In genomic region chr1:49809386-49809785, GRCm38 (mm10) we compare ENCODE assay signal across 18 mouse cellular contexts.
DNase-seq lines count a peak whose midpoint lies in the region; ATAC-seq lines count a peak whose summit lies in the region.
"Had no signal": no experiment of that assay in that cellular context is flagged by ENCODE, and none has a peak within 500 bp of the region (broad histone marks: within the 10 kb centered on the region; RNA-seq: fewer than 3 reads in every experiment).

No protein-coding gene starts in this region.

- H3K27ac ChIP-seq in hindbrain, embryonic 16.5 days (ENCODE audit: low read depth, low read length), result no peak overlapping the region
- H3K27ac ChIP-seq in heart, embryonic 12.5 days (ENCODE audit: poor library complexity, severe bottlenecking), result no peak overlapping the region
- no peak overlapping the region for H3K27ac ChIP-seq in forebrain, embryonic 15.5 days (replicated peaks)
- H3K27ac ChIP-seq: embryonic facial prominence, embryonic 13.5 days; heart, embryonic 13.5 days; hindbrain, embryonic 15.5 days had no signal

- H3K9me3 ChIP-seq in hindbrain, embryonic 16.5 days (ENCODE audit: control insufficient read depth, low read length), result no peaks in the 10 kb centered on the region; the same call in 1 of the 2 replicates
- H3K9me3 ChIP-seq in heart, embryonic 12.5 days (replicated peaks), result no peaks in the 10 kb centered on the region
- no peaks in the 10 kb centered on the region for H3K9me3 ChIP-seq in forebrain, embryonic 15.5 days
- H3K9me3 ChIP-seq: embryonic facial prominence, embryonic 13.5 days; heart, embryonic 13.5 days; hindbrain, embryonic 15.5 days had no signal

- no peaks in the 10 kb centered on the region for H3K36me3 ChIP-seq in hindbrain, embryonic 16.5 days (ENCODE audit: control insufficient read depth, insufficient read depth, low read length)
- H3K36me3 ChIP-seq in heart, embryonic 12.5 days, result no peaks in the 10 kb centered on the region
- H3K36me3 ChIP-seq in forebrain, embryonic 15.5 days, result no peaks in the 10 kb centered on the region
- H3K36me3 ChIP-seq: embryonic facial prominence, embryonic 13.5 days; heart, embryonic 13.5 days; hindbrain, embryonic 15.5 days had no signal

- no peak overlapping the region for H3K4me2 ChIP-seq in hindbrain, embryonic 16.5 days (ENCODE audit: low read length)
- H3K4me2 ChIP-seq in heart, embryonic 12.5 days, result no peak overlapping the region
- no peak overlapping the region for H3K4me2 ChIP-seq in forebrain, embryonic 15.5 days (replicated peaks)
- H3K4me2 ChIP-seq: embryonic facial prominence, embryonic 13.5 days; heart, embryonic 13.5 days; hindbrain, embryonic 15.5 days had no signal

- H3K4me1 ChIP-seq in hindbrain, embryonic 16.5 days (ENCODE audit: control insufficient read depth, insufficient read depth, low read depth, low read length), result no peaks in the 10 kb centered on the region
- no peaks in the 10 kb centered on the region for H3K4me1 ChIP-seq in heart, embryonic 12.5 days (replicated peaks)
- no peaks in the 10 kb centered on the region for H3K4me1 ChIP-seq in forebrain, embryonic 15.5 days
- H3K4me1 ChIP-seq: embryonic facial prominence, embryonic 13.5 days; heart, embryonic 13.5 days; hindbrain, embryonic 15.5 days had no signal

- peak; percentile 9 for DNase-seq in cerebellum, adult 11-12 months
- peak; percentile 7 for DNase-seq in cerebellum, adult 8-10 months
- peak; percentile 57 to 79 for DNase-seq in cerebellum, postnatal 14 days
- DNase-seq in gonadal fat pad, adult 2 months (ENCODE audit: low read depth), result peak; percentile 1
- DNase-seq: adrenal gland, postnatal 10 days; gastrocnemius, postnatal 14 days; heart, postnatal 36 days; kidney, adult 9 months had no signal

- no peak for ATAC-seq in cerebellum, adult (ENCODE audit: insufficient number of reproducible peaks, low FRiP score, low TSS enrichment)
- no peak for ATAC-seq in hindbrain, embryonic 16.5 days
- ATAC-seq in heart, embryonic 12.5 days (ENCODE audit: insufficient number of reproducible peaks, low FRiP score), result no peak
- ATAC-seq in forebrain, embryonic 15.5 days (replicated peaks), result no peak
- ATAC-seq: forebrain, embryonic 14.5 days; inflammation-experienced regulatory T-cells, adult 6 months; intestine, postnatal 0 days had no signal

- no peak overlapping the region for H3K9ac ChIP-seq in hindbrain, embryonic 16.5 days (ENCODE audit: low read depth, low read length)
- H3K9ac ChIP-seq in heart, embryonic 12.5 days, result no peak overlapping the region
- H3K9ac ChIP-seq in forebrain, embryonic 15.5 days (replicated peaks), result no peak overlapping the region
- H3K9ac ChIP-seq: embryonic facial prominence, embryonic 13.5 days; heart, embryonic 13.5 days; hindbrain, embryonic 15.5 days had no signal

- no peak overlapping the region for H3K4me3 ChIP-seq in hindbrain, embryonic 16.5 days (ENCODE audit: low read length)
- H3K4me3 ChIP-seq in heart, embryonic 12.5 days, result no peak overlapping the region
- H3K4me3 ChIP-seq in forebrain, embryonic 15.5 days, result no peak overlapping the region
- H3K4me3 ChIP-seq: embryonic facial prominence, embryonic 13.5 days; heart, embryonic 13.5 days; hindbrain, embryonic 15.5 days had no signal

- H3K27me3 ChIP-seq in hindbrain, embryonic 16.5 days (replicated peaks; ENCODE audit: control insufficient read depth, insufficient read depth, low read length), result no peaks in the 10 kb centered on the region
- H3K27me3 ChIP-seq in heart, embryonic 12.5 days (replicated peaks), result no peaks in the 10 kb centered on the region
- no peaks in the 10 kb centered on the region for H3K27me3 ChIP-seq in forebrain, embryonic 15.5 days
- H3K27me3 ChIP-seq: embryonic facial prominence, embryonic 13.5 days; heart, embryonic 13.5 days; hindbrain, embryonic 15.5 days had no signal

Comparison
In these comparisons a context has a peak if more than half of its experiments do, and no peak if none do; other contexts are left out.
1. DNase-seq: peak in every context shown above with its lines; median percentile 68 in cerebellum, postnatal 14 days; 9 in cerebellum, adult 11-12 months; 7 in cerebellum, adult 8-10 months; 1 in gonadal fat pad, adult 2 months.